Mouse (Mus musculus) heart, embryonic 13.5 days (tissue): ENCODE measurements around the gene Smyd5. TPM values are rescaled to one million over a fixed set of nuclear protein-coding genes. Genes with fewer than 3 reads are reported as not detected.

Source experiments
- ATAC-seq: fragments of 200-750 bp; cut with Nextera tagmentation; 2 replicates; pipeline ENCODE4 v1.8.0; 2017; ENCODE audit warnings: moderate TSS enrichment; ENCODE audit not compliant: insufficient number of reproducible peaks, low FRiP score, low TSS enrichment; ENCODE audit errors: extremely low read depth
- H3K27ac ChIP-seq: fragments of 300-500 bp; sonication (generic); replicated peaks from 2 replicates; pipeline ENCODE4 v1.5.1; 2015; ENCODE audit warnings: moderate library complexity, mild to moderate bottlenecking, inconsistent platforms
- H3K27me3 ChIP-seq: fragments of 300-500 bp; sonication (generic); replicated peaks from 2 replicates; pipeline ENCODE4 v1.6.1; 2015; ENCODE audit warnings: mild to moderate bottlenecking, inconsistent platforms
- H3K36me3 ChIP-seq: fragments of 300-500 bp; sonication (generic); 2 replicates; pipeline ENCODE4 v1.6.1; 2015; ENCODE audit warnings: mild to moderate bottlenecking, inconsistent platforms
- H3K4me1 ChIP-seq: fragments of 300-500 bp; sonication (generic); 2 replicates; pipeline ENCODE4 v1.6.1; 2015; ENCODE audit warnings: inconsistent platforms
- H3K4me2 ChIP-seq: fragments of 300-500 bp; sonication (generic); 2 replicates; pipeline ENCODE4 v1.6.1; 2015; ENCODE audit warnings: inconsistent platforms, mild to moderate bottlenecking, moderate library complexity
- H3K4me3 ChIP-seq: fragments of 300-500 bp; sonication (generic); 2 replicates; pipeline ENCODE4 v1.5.1; 2015; ENCODE audit warnings: moderate library complexity, mild to moderate bottlenecking, inconsistent platforms
- H3K9ac ChIP-seq: fragments of 300-500 bp; sonication (generic); 2 replicates; pipeline ENCODE4 v1.6.1; 2015; ENCODE audit warnings: inconsistent platforms, mild to moderate bottlenecking, moderate library complexity
- H3K9me3 ChIP-seq: fragments of 300-500 bp; sonication (generic); 2 replicates; pipeline ENCODE4 v1.6.1; 2016; ENCODE audit warnings: inconsistent platforms
- WGBS: fragments of 180-500 bp; shearing (Covaris S2); methylation state at CpG from one replicate; pipeline ENCODE4 v1.1.7; 2015; ENCODE audit warnings: mixed read lengths; 5-methylcytosine and 5-hydroxymethylcytosine counted together
- polyA plus RNA-seq: library from polyadenylated mRNA; unstranded; fragments of >200 nt; fragmentation: Nextera tagmentation; extraction: Ambion mirVana; gene quantifications from 2 replicates; pipeline ENCODE4 v1.2.1, GENCODE M21; 2015

Gene Smyd5
- polyA plus RNA-seq, 1 experiment from 2014 or later, result 38.0 TPM

DNA sequence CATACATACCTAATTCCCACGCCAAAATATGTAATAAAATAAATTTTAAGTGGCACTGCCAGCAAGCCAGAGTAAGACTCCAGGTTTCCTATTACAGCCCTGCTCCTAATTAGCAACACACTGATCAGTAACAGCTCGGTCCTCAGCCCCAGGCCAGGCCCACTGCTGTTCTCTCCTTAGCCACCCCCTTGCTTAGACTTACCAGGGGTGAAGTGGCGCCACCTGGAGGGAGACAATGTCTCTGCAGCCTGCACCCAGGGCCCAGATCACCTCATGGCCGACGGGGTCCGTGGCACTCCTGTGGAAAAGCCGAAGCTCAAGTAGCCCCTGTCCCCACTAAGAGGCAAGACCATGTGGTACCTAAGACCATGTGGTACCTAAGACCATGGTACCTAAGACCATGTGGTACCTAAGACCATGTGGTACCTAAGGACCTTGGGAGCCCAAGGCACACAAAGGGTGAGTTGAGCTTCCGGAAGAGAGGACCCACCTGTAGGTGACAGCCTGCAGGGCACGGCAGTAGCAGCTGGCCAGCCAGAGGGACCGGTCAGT lies 45.7 kb downstream of the Smyd5 start:
- no peak overlapping the region for H3K9ac ChIP-seq
- no peak overlapping the region for H3K4me2 ChIP-seq
- WGBS, result 25% methylated on average over 10 of the region's 10 CpGs
- H3K4me3 ChIP-seq, result no peak overlapping the region
- H3K27me3 ChIP-seq, result peaks cover 93% of the 10 kb centered on the region
- no peak overlapping the region for H3K27ac ChIP-seq
- H3K36me3 ChIP-seq, result no peaks in the 10 kb centered on the region
- no peaks in the 10 kb centered on the region for H3K4me1 ChIP-seq
- ATAC-seq, result no peak
- H3K9me3 ChIP-seq, result peaks cover 5% of the 10 kb centered on the region

DNA sequence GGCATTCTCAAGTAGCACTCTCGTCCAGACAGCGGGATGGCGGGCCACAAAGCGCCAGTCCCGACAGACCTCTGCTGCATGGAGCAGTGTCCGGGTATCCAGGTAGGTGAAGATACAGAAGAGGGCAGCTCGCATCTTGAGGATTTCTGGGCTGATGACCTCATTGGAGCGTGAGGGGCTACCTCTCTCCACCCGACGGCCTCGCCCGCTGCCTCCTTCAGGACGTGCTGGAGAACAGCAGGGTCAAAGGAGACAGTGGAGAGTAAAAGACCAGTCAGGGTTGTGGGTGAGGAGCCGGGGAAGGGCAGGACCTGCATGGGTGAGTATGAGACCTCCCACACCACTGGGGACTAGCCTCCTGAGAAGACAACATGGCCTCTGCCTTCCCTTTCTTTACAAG lies 46.6 kb downstream of the Smyd5 start:
- Histone ChIP-seq H3K4me3 (no peak overlapping the region), H3K4me1 (no peaks in the 10 kb centered on the region), H3K9me3 (peaks cover 5% of the 10 kb centered on the region), H3K27ac (no peak overlapping the region), H3K9ac (no peak overlapping the region), H3K4me2 (no peak overlapping the region), H3K36me3 (no peaks in the 10 kb centered on the region), H3K27me3 (peaks cover 93% of the 10 kb centered on the region)
- WGBS, result 34% methylated on average over 14 of the region's 14 CpGs
- no peak for ATAC-seq

DNA sequence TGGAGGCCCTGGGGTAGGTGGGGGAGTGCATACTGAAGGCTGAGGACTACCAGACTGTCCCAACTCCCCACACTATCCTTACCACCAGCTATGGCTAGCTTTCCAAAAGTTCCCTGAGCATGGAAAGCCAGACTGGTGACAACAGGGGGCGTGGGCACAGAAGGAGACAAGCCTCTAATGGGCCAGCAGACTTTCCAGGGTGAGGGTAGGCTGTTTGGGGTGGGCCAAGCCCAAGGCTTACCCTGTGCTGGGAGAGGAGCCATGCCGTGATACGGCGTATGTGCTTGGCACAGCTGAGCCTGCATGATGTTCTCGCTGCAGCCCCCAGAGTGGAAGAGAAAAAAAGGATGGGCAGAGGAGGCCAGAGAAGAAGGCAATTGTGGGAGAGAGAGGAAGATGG lies 48.2 kb downstream of the Smyd5 start:
- H3K9me3 ChIP-seq, result peaks cover 5% of the 10 kb centered on the region
- H3K4me2 ChIP-seq, result no peak overlapping the region
- H3K4me3 ChIP-seq, result no peak overlapping the region
- 76% methylated on average over 5 of the region's 5 CpGs for WGBS
- ATAC-seq, result no peak
- H3K27ac ChIP-seq, result no peak overlapping the region
- peaks cover 8% of the 10 kb centered on the region; the same call in 1 of the 2 replicates for H3K4me1 ChIP-seq
- H3K27me3 ChIP-seq, result peaks cover 95% of the 10 kb centered on the region
- no peaks in the 10 kb centered on the region for H3K36me3 ChIP-seq
- no peak overlapping the region for H3K9ac ChIP-seq

DNA sequence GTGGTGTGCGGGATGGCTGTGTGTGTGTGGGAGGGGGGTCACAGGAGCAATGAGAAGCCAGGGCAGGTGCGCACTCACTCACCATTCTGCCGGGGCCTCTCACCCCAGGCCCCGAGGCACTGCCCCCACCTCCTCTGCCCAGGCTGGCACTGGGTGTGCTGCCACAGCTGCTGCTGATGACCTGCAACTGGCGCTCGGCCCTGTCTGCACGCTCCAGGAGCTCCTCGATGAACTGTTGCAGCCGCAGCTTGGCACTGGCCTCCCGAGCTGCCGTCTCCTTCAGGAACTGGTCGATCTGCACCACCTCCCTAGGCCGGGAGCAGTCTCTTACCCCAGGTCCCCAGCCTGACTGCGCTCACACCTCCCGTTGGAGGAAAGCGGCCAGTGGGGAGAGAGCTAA lies 48.9 kb downstream of the Smyd5 start:
- Histone ChIP-seq H3K4me1 (peaks cover 8% of the 10 kb centered on the region; the same call in 1 of the 2 replicates), H3K36me3 (no peaks in the 10 kb centered on the region), H3K4me2 (no peak overlapping the region), H3K27ac (no peak overlapping the region), H3K9me3 (peaks cover 5% of the 10 kb centered on the region), H3K27me3 (peaks cover 95% of the 10 kb centered on the region), H3K9ac (no peak overlapping the region), H3K4me3 (no peak overlapping the region)
- 59% methylated on average over 16 of the region's 16 CpGs for WGBS
- no peak for ATAC-seq

DNA sequence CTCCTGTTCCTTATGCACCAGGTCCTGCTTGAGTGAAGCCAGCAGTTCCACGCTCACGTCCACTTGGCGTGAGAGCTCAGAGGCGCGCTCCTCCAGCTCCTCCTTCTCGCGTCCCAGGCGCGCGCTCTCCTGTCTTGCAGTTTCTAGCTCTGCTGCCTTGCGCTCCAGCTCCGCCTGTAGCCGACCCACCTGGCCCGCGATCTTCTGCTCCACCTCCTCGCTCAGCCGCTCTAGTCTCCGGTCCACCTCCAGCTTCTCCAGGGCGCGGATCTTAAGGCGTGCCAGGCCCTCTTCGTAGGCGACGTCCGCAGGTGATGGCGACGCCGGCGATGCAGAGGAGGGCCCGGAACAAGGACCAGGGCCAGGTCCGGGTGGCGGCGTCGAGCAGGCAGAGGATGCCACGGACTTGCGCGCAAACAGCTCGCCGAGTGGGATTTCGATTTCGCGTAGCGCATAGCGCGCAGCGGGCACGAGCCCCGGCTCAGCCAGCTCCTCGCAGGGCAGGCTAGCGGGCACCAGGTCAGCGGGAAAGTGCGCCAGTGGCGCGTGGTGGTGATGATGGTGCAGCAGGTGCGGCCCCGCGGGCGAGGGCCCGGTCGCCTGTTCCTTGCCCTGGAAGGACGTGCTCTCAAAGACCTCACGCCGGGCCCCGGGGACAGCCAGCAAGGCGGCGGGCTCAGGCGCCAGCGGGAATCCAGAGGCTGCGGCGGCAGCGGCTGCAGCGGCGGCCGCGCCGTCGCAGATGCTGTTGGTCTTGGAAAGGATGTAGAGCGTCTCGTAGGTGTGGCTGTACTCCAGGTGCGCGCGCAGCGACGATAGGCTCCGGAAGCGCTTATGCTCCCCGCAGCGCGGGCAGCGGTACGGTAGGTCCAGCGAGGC lies 52.3 kb downstream of the Smyd5 start:
- H3K4me3 ChIP-seq, result peak overlapping the region; percentile 38

DNA sequence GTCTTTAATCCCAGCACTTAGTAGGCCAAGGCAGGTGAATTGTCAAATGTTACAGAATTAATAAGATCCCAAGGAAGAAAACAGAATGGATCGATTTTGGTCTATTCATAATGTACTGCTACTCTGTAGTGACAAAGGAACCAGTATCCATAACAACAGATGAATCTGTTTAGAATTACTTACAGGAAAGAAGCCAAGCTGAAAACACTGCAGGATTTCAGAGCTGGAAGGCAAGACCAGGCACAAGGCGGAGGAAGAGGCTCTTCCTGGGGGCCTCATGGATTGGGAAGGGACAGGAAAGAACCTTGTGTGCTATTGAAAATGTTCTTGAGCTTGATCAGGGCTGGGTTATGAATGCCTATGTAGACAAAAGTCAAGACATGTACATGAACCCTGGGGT lies 53.9 kb downstream of the Smyd5 start:
- Histone ChIP-seq H3K9ac (no peak overlapping the region), H3K9me3 (peaks cover 9% of the 10 kb centered on the region), H3K4me2 (no peak overlapping the region), H3K27ac (no peak overlapping the region), H3K36me3 (no peaks in the 10 kb centered on the region), H3K4me1 (peaks cover 8% of the 10 kb centered on the region; the same call in 1 of the 2 replicates), H3K4me3 (no peak overlapping the region), H3K27me3 (peaks cover 74% of the 10 kb centered on the region)
- WGBS, result 67% methylated on average over 2 of the region's 2 CpGs
- no peak for ATAC-seq

More for the DNA sequence above, 52.3 kb downstream of the Smyd5 start:
- peaks cover 9% of the 10 kb centered on the region for H3K9me3 ChIP-seq
- ATAC-seq, result no peak
- H3K36me3 ChIP-seq, result no peaks in the 10 kb centered on the region
- no peak overlapping the region for H3K27ac ChIP-seq
- H3K4me2 ChIP-seq, result peak overlapping the region; percentile 56
- peaks cover 88% of the 10 kb centered on the region for H3K27me3 ChIP-seq
- WGBS, result 4% methylated on average over 91 of the region's 92 CpGs
- H3K4me1 ChIP-seq, result peaks cover 8% of the 10 kb centered on the region; the same call in 1 of the 2 replicates
- H3K9ac ChIP-seq, result no peak overlapping the region

DNA sequence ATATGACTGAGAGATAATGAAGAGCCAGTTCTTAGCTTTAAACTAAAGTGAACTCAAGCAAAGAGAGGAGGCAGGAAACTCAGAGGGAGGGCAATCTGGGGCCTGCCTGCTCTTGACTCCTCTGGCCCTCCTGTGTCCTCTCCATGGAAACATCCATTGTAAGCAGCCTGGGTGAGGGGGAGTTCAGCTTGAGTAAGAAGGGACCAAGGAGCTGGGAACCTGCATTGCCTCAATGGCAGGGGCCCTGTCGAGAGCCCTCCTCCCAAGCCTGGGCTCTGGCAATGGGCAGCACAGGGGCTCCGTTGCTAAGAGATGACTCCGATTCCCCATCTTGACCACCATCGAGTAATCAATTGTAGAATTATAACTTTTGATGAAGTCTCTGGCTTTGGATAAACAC lies 56.7 kb downstream of the Smyd5 start:
- WGBS, result 75% methylated on average over 4 of the region's 4 CpGs
- no peak overlapping the region for H3K4me2 ChIP-seq

DNA sequence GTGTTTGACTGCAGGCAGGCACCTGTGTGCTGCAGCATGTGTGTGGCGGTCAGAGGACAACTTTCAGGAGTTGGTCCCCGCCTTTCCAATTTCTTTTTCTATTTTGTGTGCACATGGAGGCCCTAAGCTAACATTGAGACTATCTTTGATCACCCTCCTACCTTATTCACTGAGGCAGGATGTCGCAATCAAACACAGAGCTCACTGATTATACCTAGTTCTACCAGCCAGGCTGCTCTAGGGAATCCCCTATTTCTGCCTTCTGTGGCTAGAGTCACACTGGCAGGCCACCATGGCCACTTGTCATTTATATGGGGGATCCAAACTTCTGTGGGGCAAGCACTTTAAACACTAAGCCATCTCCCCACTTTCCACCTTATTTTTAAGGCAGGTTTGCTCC lies 57.9 kb downstream of the Smyd5 start:
- H3K36me3 ChIP-seq, result no peaks in the 10 kb centered on the region
- H3K9ac ChIP-seq, result no peak overlapping the region
- H3K4me2 ChIP-seq, result no peak overlapping the region
- no peak for ATAC-seq
- peaks cover 4% of the 10 kb centered on the region; the same call in 1 of the 2 replicates for H3K9me3 ChIP-seq
- H3K4me1 ChIP-seq, result no peaks in the 10 kb centered on the region
- 68% methylated on average over 3 of the region's 3 CpGs for WGBS
- peaks cover 35% of the 10 kb centered on the region for H3K27me3 ChIP-seq
- no peak overlapping the region for H3K4me3 ChIP-seq
- H3K27ac ChIP-seq, result no peak overlapping the region

More for the DNA sequence above, 56.7 kb downstream of the Smyd5 start:
- Histone ChIP-seq H3K27me3 (peaks cover 47% of the 10 kb centered on the region), H3K4me1 (peaks cover 8% of the 10 kb centered on the region; the same call in 1 of the 2 replicates), H3K9ac (no peak overlapping the region), H3K4me3 (no peak overlapping the region), H3K36me3 (no peaks in the 10 kb centered on the region), H3K9me3 (peaks cover 4% of the 10 kb centered on the region; the same call in 1 of the 2 replicates), H3K27ac (no peak overlapping the region)
- ATAC-seq, result no peak

DNA sequence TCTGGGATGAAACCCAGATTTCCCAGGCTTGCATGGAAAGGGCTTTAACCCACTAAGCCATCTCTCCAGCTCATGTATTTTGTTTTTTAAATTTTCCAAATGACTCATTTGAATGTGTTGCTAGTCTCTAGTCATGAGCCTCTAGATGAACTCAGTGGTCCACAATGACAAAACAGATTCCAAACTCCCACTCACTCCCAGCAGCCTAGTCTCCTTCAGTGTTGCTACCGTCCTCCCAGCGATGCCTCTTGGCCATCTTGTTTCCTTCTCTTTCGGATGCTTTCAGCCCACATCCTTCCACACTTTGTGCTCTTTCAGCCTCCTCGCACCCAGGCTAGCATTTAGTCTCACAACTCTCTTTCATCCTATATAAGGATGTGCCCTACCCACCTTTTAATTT lies 58.5 kb downstream of the Smyd5 start:
- Histone ChIP-seq H3K9ac (no peak overlapping the region), H3K4me2 (no peak overlapping the region)
- ATAC-seq, result no peak

DNA sequence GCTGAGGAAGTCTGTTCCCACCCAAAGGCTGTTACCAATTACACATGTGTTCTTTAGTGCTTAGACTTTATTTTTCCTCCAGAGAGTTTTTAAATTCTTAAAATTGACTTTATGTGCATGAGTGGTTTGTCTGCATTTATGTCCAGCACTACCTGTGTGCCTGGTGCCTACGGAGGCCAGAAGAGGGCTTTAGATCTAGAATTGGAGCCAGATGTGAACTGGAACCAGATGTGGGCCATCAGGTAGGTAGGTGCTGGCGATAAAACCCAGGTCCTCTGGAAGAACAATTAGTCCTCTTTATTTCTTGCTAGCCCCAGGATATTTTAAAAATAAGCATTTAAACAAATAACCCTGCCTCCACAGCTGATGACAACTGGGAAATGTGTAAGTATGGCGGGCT lies 59.8 kb downstream of the Smyd5 start:
- H3K27me3 ChIP-seq, result peaks cover 30% of the 10 kb centered on the region
- no peak for ATAC-seq
- peaks cover 1% of the 10 kb centered on the region; the same call in 1 of the 2 replicates for H3K9me3 ChIP-seq
- WGBS, result 69% methylated on average over 3 of the region's 3 CpGs
- no peaks in the 10 kb centered on the region for H3K4me1 ChIP-seq
- no peak overlapping the region for H3K4me3 ChIP-seq
- no peak overlapping the region for H3K9ac ChIP-seq
- H3K27ac ChIP-seq, result no peak overlapping the region
- no peak overlapping the region for H3K4me2 ChIP-seq
- H3K36me3 ChIP-seq, result no peaks in the 10 kb centered on the region

More for the DNA sequence above, 58.5 kb downstream of the Smyd5 start:
- no peak overlapping the region for H3K4me3 ChIP-seq
- peaks cover 4% of the 10 kb centered on the region; the same call in 1 of the 2 replicates for H3K9me3 ChIP-seq
- H3K27me3 ChIP-seq, result peaks cover 34% of the 10 kb centered on the region
- no peaks in the 10 kb centered on the region for H3K36me3 ChIP-seq
- H3K4me1 ChIP-seq, result no peaks in the 10 kb centered on the region
- H3K27ac ChIP-seq, result no peak overlapping the region
- WGBS, result 87% methylated on average over 4 of the region's 4 CpGs
